Comparison of ENCODE assay signal across 8 mouse cellular contexts in genomic region chr19:45078971-45079764, GRCm38 (mm10). TPM values are rescaled to one million over a fixed set of nuclear protein-coding genes. Genes with fewer than 3 reads are reported as not detected.
DNase-seq lines count a peak whose midpoint lies in the region; ATAC-seq lines count a peak whose summit lies in the region.

No protein-coding gene starts in this region.

- H3K36me3 ChIP-seq in heart, embryonic 15.5 days = no peaks in the 10 kb centered on the region
- no peaks in the 10 kb centered on the region for H3K36me3 ChIP-seq in liver, embryonic 11.5 days (ENCODE audit: control insufficient read depth, insufficient read depth, low read length)
- H3K36me3 ChIP-seq in neural tube, embryonic 12.5 days = no peaks in the 10 kb centered on the region

- no peak for ATAC-seq in heart, embryonic 15.5 days (replicated peaks; ENCODE audit: insufficient number of reproducible peaks, insufficient read depth, low FRiP score, low read depth)
- no peak for ATAC-seq in liver, embryonic 11.5 days (replicated peaks; ENCODE audit: low FRiP score)
- ATAC-seq in neural tube, embryonic 12.5 days (ENCODE audit: low FRiP score, low read depth) = no peak

- WGBS in heart, embryonic 15.5 days = 7% methylated on average over 17 of the region's 17 CpGs
- WGBS in liver, embryonic 11.5 days = 13% methylated on average over 17 of the region's 17 CpGs
- WGBS in neural tube, embryonic 12.5 days = 6% methylated on average over 17 of the region's 17 CpGs

- peaks cover 6% of the 10 kb centered on the region; the same call in 1 of the 2 replicates for H3K4me1 ChIP-seq in brown adipose tissue, adult 24 weeks (ENCODE audit: control insufficient read depth, insufficient read depth, insufficient read length, low read length)
- peaks cover 65% of the 10 kb centered on the region for H3K4me1 ChIP-seq in heart, embryonic 15.5 days (replicated peaks)
- H3K4me1 ChIP-seq in liver, embryonic 11.5 days (replicated peaks; ENCODE audit: control insufficient read depth, insufficient read depth, low read length) = peaks cover 43% of the 10 kb centered on the region
- H3K4me1 ChIP-seq in neural tube, embryonic 12.5 days = peaks cover 39% of the 10 kb centered on the region

- peak; percentile 70 for DNase-seq in embryo, embryonic 10 days (ENCODE audit: low spot score)
- no peak for DNase-seq in embryo, embryonic 9.5 days (ENCODE audit: extremely low spot score)
- DNase-seq in liver, embryonic 11.5 days (ENCODE audit: low spot score) = no peak
- DNase-seq in gastrocnemius, postnatal 25 days = no peak
- no peak for DNase-seq in right cerebral cortex, postnatal 36 days (ENCODE audit: low spot score in 2 of 2)

- H3K27ac ChIP-seq in brown adipose tissue, adult 24 weeks (replicated peaks; ENCODE audit: low read depth, low read length) = no peak overlapping the region
- H3K27ac ChIP-seq in heart, embryonic 15.5 days = peak overlapping the region; percentile 70
- no peak overlapping the region for H3K27ac ChIP-seq in liver, embryonic 11.5 days (ENCODE audit: low read depth, low read length)
- no peak overlapping the region for H3K27ac ChIP-seq in neural tube, embryonic 12.5 days

- H3K9me3 ChIP-seq in heart, embryonic 15.5 days (replicated peaks) = no peaks in the 10 kb centered on the region
- no peaks in the 10 kb centered on the region for H3K9me3 ChIP-seq in liver, embryonic 11.5 days (ENCODE audit: control insufficient read depth, low read length)
- no peaks in the 10 kb centered on the region for H3K9me3 ChIP-seq in neural tube, embryonic 12.5 days

- peak overlapping the region; percentile 84 for H3K4me2 ChIP-seq in heart, embryonic 15.5 days
- H3K4me2 ChIP-seq in liver, embryonic 11.5 days = peak overlapping the region; percentile 61
- H3K4me2 ChIP-seq in neural tube, embryonic 12.5 days (replicated peaks) = peak overlapping the region; percentile 51

- peak overlapping the region; percentile 27 for H3K4me3 ChIP-seq in brown adipose tissue, adult 24 weeks (ENCODE audit: insufficient read depth, low read depth, low read length)
- peak overlapping the region; percentile 46 for H3K4me3 ChIP-seq in heart, embryonic 15.5 days
- peak overlapping the region; percentile 39 for H3K4me3 ChIP-seq in liver, embryonic 11.5 days (ENCODE audit: low read depth, low read length)
- H3K4me3 ChIP-seq in neural tube, embryonic 12.5 days = 0 out of 2 replicates have a peak overlapping the region, but pooled peaks have one; percentile 16

- H3K27me3 ChIP-seq in heart, embryonic 15.5 days = peaks cover 68% of the 10 kb centered on the region
- H3K27me3 ChIP-seq in liver, embryonic 11.5 days (replicated peaks; ENCODE audit: control insufficient read depth, insufficient read depth, low read length) = peaks cover 78% of the 10 kb centered on the region
- H3K27me3 ChIP-seq in neural tube, embryonic 12.5 days (replicated peaks) = peaks cover 88% of the 10 kb centered on the region

- H3K9ac ChIP-seq in heart, embryonic 15.5 days = peak overlapping the region; percentile 48; the same call in 1 of the 2 replicates
- no peak overlapping the region for H3K9ac ChIP-seq in liver, embryonic 11.5 days (ENCODE audit: low read depth, low read length)
- no peak overlapping the region for H3K9ac ChIP-seq in neural tube, embryonic 12.5 days

RNA-seq across cellular contexts. Expression of gene Kazald1, which starts 4.1 kb away (rescaled TPM):
- polyA plus RNA-seq in brown adipose tissue, adult 24 weeks (2012; ENCODE audit: insufficient read depth, insufficient read length, missing spikeins) = 5.4 and 8.8 TPM in 2 replicates
- polyA plus RNA-seq in heart, embryonic 15.5 days (2015; fragmentation: Nextera tagmentation; extraction: Ambion mirVana) = 14.1 and 18.4 TPM in 2 replicates
- 0.91 and 1.6 TPM in 2 replicates for polyA plus RNA-seq in liver, embryonic 11.5 days (2014; fragmentation: Nextera tagmentation; extraction: Ambion mirVana)
- 0.46 and 0.57 TPM in 2 replicates for polyA plus RNA-seq in neural tube, embryonic 12.5 days (2016; fragmentation: Nextera tagmentation; extraction: Ambion mirVana)
- 1 to 10 TPM; 5.4 to 6.3 TPM for total RNA-seq in gastrocnemius, postnatal 25 days (2021)

RNA-seq across cellular contexts. Expression of gene Sfxn3, which starts 31.9 kb away (rescaled TPM):
- 2.0 and 5.0 TPM in 2 replicates for polyA plus RNA-seq in brown adipose tissue, adult 24 weeks (2012; ENCODE audit: insufficient read depth, insufficient read length, missing spikeins)
- polyA plus RNA-seq in heart, embryonic 15.5 days (2015; fragmentation: Nextera tagmentation; extraction: Ambion mirVana) = 16.1 and 22.1 TPM in 2 replicates
- 6.3 and 6.8 TPM in 2 replicates for polyA plus RNA-seq in liver, embryonic 11.5 days (2014; fragmentation: Nextera tagmentation; extraction: Ambion mirVana)
- polyA plus RNA-seq in neural tube, embryonic 12.5 days (2016; fragmentation: Nextera tagmentation; extraction: Ambion mirVana) = 38.3 and 41.2 TPM in 2 replicates
- 10 to 100 TPM; 20.7 to 22.5 TPM for total RNA-seq in gastrocnemius, postnatal 25 days (2021)

RNA-seq across cellular contexts. Expression of gene Pdzd7, which starts 33.7 kb away (rescaled TPM):
- not detected in 2 replicates for polyA plus RNA-seq in brown adipose tissue, adult 24 weeks (2012; ENCODE audit: insufficient read depth, insufficient read length, missing spikeins)
- polyA plus RNA-seq in heart, embryonic 15.5 days (2015; fragmentation: Nextera tagmentation; extraction: Ambion mirVana) = 0.11 and 0.16 TPM in 2 replicates
- 0.09 TPM in 1 of 2 replicates, not detected in the other for polyA plus RNA-seq in liver, embryonic 11.5 days (2014; fragmentation: Nextera tagmentation; extraction: Ambion mirVana)
- polyA plus RNA-seq in neural tube, embryonic 12.5 days (2016; fragmentation: Nextera tagmentation; extraction: Ambion mirVana) = 0.63 and 0.72 TPM in 2 replicates
- total RNA-seq in gastrocnemius, postnatal 25 days (2021) = 1 to 10 TPM; 5.4 to 5.9 TPM
